Mouse (Mus musculus): ENCODE results near the gene Agbl1. TPM values are rescaled to one million over a fixed set of nuclear protein-coding genes. Genes with fewer than 3 reads are reported as not detected.

The Agbl1 gene
- not detected for polyA plus RNA-seq (2014; fragmentation: Illumina TruSeq; extraction: RNeasy Lipid Tissue Mini Kit (QIAGEN cat#74804); ENCODE audit: low replicate concordance)

DNA sequence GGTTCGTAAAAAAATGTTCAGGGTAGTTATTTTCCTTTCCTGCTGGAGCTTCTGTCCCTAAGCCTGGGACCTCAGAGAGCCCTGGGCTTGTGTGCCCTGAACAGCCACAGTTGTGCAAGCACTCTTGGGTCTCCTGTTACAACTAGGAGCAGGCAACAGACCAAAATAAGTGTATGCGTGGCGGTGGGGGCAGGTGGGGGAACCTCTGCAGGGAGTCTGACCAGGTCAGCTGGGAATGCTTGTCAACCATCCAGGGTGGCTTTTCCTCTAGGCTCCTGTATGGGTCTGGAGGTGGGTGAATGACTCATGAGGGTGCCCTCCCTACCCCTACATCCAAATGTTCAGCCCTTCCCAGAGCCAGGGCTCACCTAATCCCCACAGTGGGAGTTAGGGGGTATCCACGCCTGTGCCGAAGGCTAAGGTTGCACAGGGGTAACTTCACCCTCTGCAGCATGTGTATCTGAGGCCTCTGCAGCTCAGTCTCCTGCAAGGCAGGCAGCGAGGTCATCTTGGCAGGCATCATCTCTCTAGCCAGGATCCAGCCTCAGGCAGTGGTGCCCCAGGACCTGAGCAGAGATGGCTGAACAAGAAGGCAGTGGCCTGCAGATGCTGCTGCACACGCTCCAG, at the start of gene Agbl1:
TSS of gene Agbl1 (plus strand) at position 577 of the 627 bp plus-strand sequence.

